Mouse (Mus musculus): ENCODE data around the gene Olfr103. TPM values are rescaled to one million over a fixed set of nuclear protein-coding genes. Genes with fewer than 3 reads are reported as not detected.

Olfr103 gene
- polyA plus RNA-seq, 1 experiment from 2014 or later: not detected

Other genes starting within 250 kb of the Olfr103 start
- gene Olfr91, start 241.4 kb downstream of the Olfr103 start, polyA plus RNA-seq (2014; fragmentation: Nextera tagmentation; extraction: Ambion mirVana): 0.14 TPM in 1 of 2 replicates, not detected in the other
- not detected in 2 replicates for gene Olfr92, start 219.6 kb downstream of the Olfr103 start, polyA plus RNA-seq (2014; fragmentation: Nextera tagmentation; extraction: Ambion mirVana)
- not detected in 2 replicates for gene Olfr93, start 178.2 kb downstream of the Olfr103 start, polyA plus RNA-seq (2014; fragmentation: Nextera tagmentation; extraction: Ambion mirVana)
- not detected in 2 replicates for gene Ubd, start 145.8 kb downstream of the Olfr103 start, polyA plus RNA-seq (2014; fragmentation: Nextera tagmentation; extraction: Ambion mirVana)
- gene Olfr94, start 138.7 kb downstream of the Olfr103 start, polyA plus RNA-seq (2014; fragmentation: Nextera tagmentation; extraction: Ambion mirVana): not detected in 2 replicates
- not detected in 2 replicates for gene Olfr95, start 126.6 kb downstream of the Olfr103 start, polyA plus RNA-seq (2014; fragmentation: Nextera tagmentation; extraction: Ambion mirVana)
- not detected in 2 replicates for gene Olfr96, start 119.6 kb downstream of the Olfr103 start, polyA plus RNA-seq (2014; fragmentation: Nextera tagmentation; extraction: Ambion mirVana)
- not detected in 2 replicates for gene Olfr97, start 102.4 kb downstream of the Olfr103 start, polyA plus RNA-seq (2014; fragmentation: Nextera tagmentation; extraction: Ambion mirVana)
- gene Olfr98, start 75.9 kb downstream of the Olfr103 start, polyA plus RNA-seq (2014; fragmentation: Nextera tagmentation; extraction: Ambion mirVana): not detected in 2 replicates
- gene H2-M3, start 69.5 kb downstream of the Olfr103 start, polyA plus RNA-seq (2014; fragmentation: Nextera tagmentation; extraction: Ambion mirVana): 0.95 and 1.3 TPM in 2 replicates
- gene Olfr99, start 56.2 kb downstream of the Olfr103 start, polyA plus RNA-seq (2014; fragmentation: Nextera tagmentation; extraction: Ambion mirVana): not detected in 2 replicates
- gene Olfr101, start 35.4 kb downstream of the Olfr103 start, polyA plus RNA-seq (2014; fragmentation: Nextera tagmentation; extraction: Ambion mirVana): not detected in 2 replicates
- gene Olfr102, start 22.6 kb downstream of the Olfr103 start, polyA plus RNA-seq (2014; fragmentation: Nextera tagmentation; extraction: Ambion mirVana): not detected in 2 replicates
- not detected in 2 replicates for gene Olfr104-ps, start 19.9 kb upstream of the Olfr103 start, polyA plus RNA-seq (2014; fragmentation: Nextera tagmentation; extraction: Ambion mirVana)
- not detected in 2 replicates for gene Olfr105-ps, start 39.3 kb upstream of the Olfr103 start, polyA plus RNA-seq (2014; fragmentation: Nextera tagmentation; extraction: Ambion mirVana)
- gene Olfr106-ps, start 50.7 kb upstream of the Olfr103 start, polyA plus RNA-seq (2014; fragmentation: Nextera tagmentation; extraction: Ambion mirVana): not detected in 2 replicates
- not detected in 2 replicates for gene Olfr107, start 59.5 kb upstream of the Olfr103 start, polyA plus RNA-seq (2014; fragmentation: Nextera tagmentation; extraction: Ambion mirVana)
- gene Olfr108, start 105.8 kb upstream of the Olfr103 start, polyA plus RNA-seq (2014; fragmentation: Nextera tagmentation; extraction: Ambion mirVana): not detected in 2 replicates
- gene Olfr109, start 119.2 kb upstream of the Olfr103 start, polyA plus RNA-seq (2014; fragmentation: Nextera tagmentation; extraction: Ambion mirVana): not detected in 2 replicates
- gene H2-M2, start 143.9 kb upstream of the Olfr103 start, polyA plus RNA-seq (2014; fragmentation: Nextera tagmentation; extraction: Ambion mirVana): not detected in 2 replicates
- gene Olfr110, start 152.8 kb upstream of the Olfr103 start, polyA plus RNA-seq (2014; fragmentation: Nextera tagmentation; extraction: Ambion mirVana): not detected in 2 replicates
- gene Olfr111, start 168.3 kb upstream of the Olfr103 start, polyA plus RNA-seq (2014; fragmentation: Nextera tagmentation; extraction: Ambion mirVana): not detected in 2 replicates
- not detected in 2 replicates for gene Olfr112, start 229.8 kb upstream of the Olfr103 start, polyA plus RNA-seq (2014; fragmentation: Nextera tagmentation; extraction: Ambion mirVana)
- gene Olfr113, start 238.0 kb upstream of the Olfr103 start, polyA plus RNA-seq (2014; fragmentation: Nextera tagmentation; extraction: Ambion mirVana): not detected in 2 replicates

Data from limb, embryonic 11.5 days (tissue).